Mouse (Mus musculus): ENCODE measurements at regions not wholly inside any gene's neighbourhood (a gene's known extent, or its start where the extent isn't known, plus 50 kb on each side); places are given as distances from the start of the nearest gene placed in this dataset.
A peak's percentile ranks its signal among the peaks of the same experiment; 100 is the strongest.

- ATAC-seq (replicated peaks; ENCODE audit: low read depth, poor library complexity, severe bottlenecking) = no peak
These were observed 142.0 kb upstream of the Tusc1 start for GRCm38 (mm10) chr4:93477189-93477767.

GRCm38 (mm10) chr4:93467998-93468397 lies 132.7 kb upstream of the Tusc1 start:
- no peak; the same call in 1 of the 2 replicates for ATAC-seq (replicated peaks; ENCODE audit: low read depth, poor library complexity, severe bottlenecking)

GRCm38 (mm10) chr4:93467424-93467823 lies 132.1 kb upstream of the Tusc1 start:
- ATAC-seq (replicated peaks; ENCODE audit: low read depth, poor library complexity, severe bottlenecking) = peak; percentile 93

- ATAC-seq (replicated peaks; ENCODE audit: low read depth, poor library complexity, severe bottlenecking) = no peak
These were observed 116.0 kb upstream of the Tusc1 start for GRCm38 (mm10) chr4:93451357-93451756.

GRCm38 (mm10) chr4:93450831-93451230 lies 115.5 kb upstream of the Tusc1 start:
- ATAC-seq (replicated peaks; ENCODE audit: low read depth, poor library complexity, severe bottlenecking) = no peak

GRCm38 (mm10) chr4:93444666-93445065 lies 109.4 kb upstream of the Tusc1 start:
- peak; percentile 58; the same call in 1 of the 2 replicates for ATAC-seq (replicated peaks; ENCODE audit: low read depth, poor library complexity, severe bottlenecking)

- ATAC-seq (replicated peaks; ENCODE audit: low read depth, poor library complexity, severe bottlenecking) = no peak
These were observed 103.5 kb upstream of the Tusc1 start for GRCm38 (mm10) chr4:93438587-93439336.

GRCm38 (mm10) chr4:93437386-93438130 lies 102.2 kb upstream of the Tusc1 start:
- no peak for ATAC-seq (replicated peaks; ENCODE audit: low read depth, poor library complexity, severe bottlenecking)

- no peak for ATAC-seq (replicated peaks; ENCODE audit: low read depth, poor library complexity, severe bottlenecking)
These were observed 77.4 kb upstream of the Tusc1 start for GRCm38 (mm10) chr4:93412695-93413094.

GRCm38 (mm10) chr4:93406876-93407275 lies 71.6 kb upstream of the Tusc1 start:
- ATAC-seq (replicated peaks; ENCODE audit: low read depth, poor library complexity, severe bottlenecking) = no peak

GRCm38 (mm10) chr4:93400579-93400978 lies 65.3 kb upstream of the Tusc1 start:
- ATAC-seq (replicated peaks; ENCODE audit: low read depth, poor library complexity, severe bottlenecking) = 0 out of 2 replicates have a peak, but pooled peaks have one; percentile 47

All from common myeloid progenitor, adult 5-6 weeks (primary cell).